Mouse (Mus musculus) lung, adult 2 months (tissue): ENCODE results near the gene Grm7. TPM values are rescaled to one million over a fixed set of nuclear protein-coding genes. Genes with fewer than 3 reads are reported as not detected.

ENCODE experiments used
- DNase-seq: peaks from one replicate; pipeline ENCODE4 v3.0.0; 2022
- H3K4me1 ChIP-seq: fragments of 200-500 bp; 2 replicates; pipeline ENCODE4 v1.6.1; 2011; ENCODE audit warnings: low read length; ENCODE audit not compliant: control insufficient read depth, insufficient read depth
- H3K4me3 ChIP-seq: fragments of 200-500 bp; replicated peaks from 2 replicates; pipeline ENCODE3; 2011; ENCODE audit warnings: low read depth, mild to moderate bottlenecking, control low read depth, low read length; ENCODE audit errors: extremely low read depth
- CTCF ChIP-seq: fragments of 200-500 bp; IDR thresholded peaks from 2 replicates; pipeline ENCODE4 v1.5.1; 2011; ENCODE audit warnings: mild to moderate bottlenecking, low read length, control low read depth; ENCODE audit not compliant: insufficient read depth
- POLR2A ChIP-seq: fragments of 200-500 bp; IDR thresholded peaks from 2 replicates; pipeline ENCODE4 v1.6.1; 2011; ENCODE audit warnings: low read depth, mild to moderate bottlenecking, control low read depth, low read length, borderline replicate concordance; ENCODE audit errors: extremely low read depth
- WGBS: fragments of 180-500 bp; shearing (Covaris S2); methylation state at CpG from one replicate; pipeline ENCODE4 v1.1.7; 2018; 5-methylcytosine and 5-hydroxymethylcytosine counted together
- polyA plus RNA-seq: library from polyadenylated mRNA; depleted of rRNA; stranded (reverse); fragments of >200 nt; gene quantifications from 2 replicates; pipeline ENCODE4 v1.2.3, GENCODE M21; 2012

The Grm7 gene
- polyA plus RNA-seq, 1 experiment = 0.02 TPM

- WGBS = 65% methylated on average over 5 of the region's 5 CpGs
- H3K4me1 ChIP-seq = no peaks in the 10 kb centered on the region
- TF ChIP-seq CTCF (no peak), POLR2A (no peak)
- H3K4me3 ChIP-seq = no peak overlapping the region
- no peak for DNase-seq
Observed at GRCm38 (mm10) chr6:111499542-111499941, 854.2 kb downstream of the Grm7 start.

GRCm38 (mm10) chr6:111510768-111511459 lies 865.5 kb downstream of the Grm7 start:
- Histone ChIP-seq H3K4me3 (no peak overlapping the region), H3K4me1 (no peaks in the 10 kb centered on the region)
- no peak for DNase-seq
- TF ChIP-seq POLR2A = no peak
- no peak for TF ChIP-seq CTCF
- WGBS = 78% methylated on average over 1 of the region's 1 CpGs

GRCm38 (mm10) chr6:111512359-111512758 lies 867.0 kb downstream of the Grm7 start:
- WGBS = 45% methylated on average over 2 of the region's 2 CpGs
- Histone ChIP-seq H3K4me1 (no peaks in the 10 kb centered on the region), H3K4me3 (no peak overlapping the region)
- no peak for TF ChIP-seq CTCF
- TF ChIP-seq POLR2A = no peak
- no peak for DNase-seq

GRCm38 (mm10) chr6:111521229-111521628 lies 875.8 kb downstream of the Grm7 start:
- no peak overlapping the region for H3K4me3 ChIP-seq
- WGBS = 65% methylated on average over 1 of the region's 1 CpGs
- TF ChIP-seq CTCF (no peak), POLR2A (no peak)
- no peaks in the 10 kb centered on the region for H3K4me1 ChIP-seq
- no peak for DNase-seq

- Histone ChIP-seq H3K4me3 (no peak overlapping the region), H3K4me1 (no peaks in the 10 kb centered on the region)
- no peak for TF ChIP-seq CTCF
- TF ChIP-seq POLR2A = no peak
- DNase-seq = no peak
Observed at GRCm38 (mm10) chr6:111522122-111522521, 876.7 kb downstream of the Grm7 start.

GRCm38 (mm10) chr6:111529985-111530384 lies 884.6 kb downstream of the Grm7 start:
- TF ChIP-seq CTCF = no peak
- no peak for TF ChIP-seq POLR2A
- Histone ChIP-seq H3K4me3 (no peak overlapping the region), H3K4me1 (no peaks in the 10 kb centered on the region)
- WGBS = 79% methylated on average over 2 of the region's 2 CpGs
- DNase-seq = no peak

- TF ChIP-seq CTCF (no peak), POLR2A (no peak)
- Histone ChIP-seq H3K4me3 (no peak overlapping the region), H3K4me1 (no peaks in the 10 kb centered on the region)
- WGBS = 77% methylated on average over 1 of the region's 1 CpGs
- no peak for DNase-seq
Observed at GRCm38 (mm10) chr6:111558588-111558987, 913.2 kb downstream of the Grm7 start.

GRCm38 (mm10) chr6:111559459-111559858 lies 914.1 kb downstream of the Grm7 start:
- Histone ChIP-seq H3K4me1 (no peaks in the 10 kb centered on the region), H3K4me3 (no peak overlapping the region)
- TF ChIP-seq POLR2A = no peak
- no peak for TF ChIP-seq CTCF
- no peak for DNase-seq
- 67% methylated on average over 3 of the region's 3 CpGs for WGBS

GRCm38 (mm10) chr6:111561347-111561746 lies 916.0 kb downstream of the Grm7 start:
- no peak for DNase-seq
- 70% methylated on average over 7 of the region's 7 CpGs for WGBS
- TF ChIP-seq CTCF = no peak
- no peak for TF ChIP-seq POLR2A
- H3K4me1 ChIP-seq = no peaks in the 10 kb centered on the region
- no peak overlapping the region for H3K4me3 ChIP-seq

GRCm38 (mm10) chr6:111571471-111572088 lies 926.2 kb downstream of the Grm7 start:
- no peak for DNase-seq
- WGBS = 70% methylated on average over 4 of the region's 4 CpGs
- Histone ChIP-seq H3K4me3 (no peak overlapping the region), H3K4me1 (no peaks in the 10 kb centered on the region)
- no peak for TF ChIP-seq POLR2A
- no peak for TF ChIP-seq CTCF
